Mouse (Mus musculus): ENCODE measurements around the gene Kcna7. TPM values are rescaled to one million over a fixed set of nuclear protein-coding genes. Genes with fewer than 3 reads are reported as not detected.

The Kcna7 gene
- polyA plus RNA-seq, 1 experiment from 2014 or later = not detected

- Histone ChIP-seq H3K36me3 (replicated peaks; ENCODE audit: insufficient read depth, low read length) (no peaks in the 10 kb centered on the region), H3K4me2 (ENCODE audit: low read depth, low read length) (no peak overlapping the region), H3K9me3 (ENCODE audit: low read length) (no peaks in the 10 kb centered on the region), H3K4me1 (ENCODE audit: insufficient read depth) (peaks cover 10% of the 10 kb centered on the region), H3K27ac (ENCODE audit: low read depth) (no peak overlapping the region), H3K27me3 (ENCODE audit: insufficient read depth, low read length) (peaks cover 37% of the 10 kb centered on the region), H3K4me3 (ENCODE audit: low read depth, low read length) (no peak overlapping the region), H3K9ac (replicated peaks) (no peak overlapping the region)
- peak; percentile 79 for DNase-seq
- no peak for ATAC-seq
- peak; percentile 77 for TF ChIP-seq CTCF (IDR thresholded peaks at IDR 0.05; ENCODE audit: low read depth)
- no peak for TF ChIP-seq EP300 (IDR thresholded peaks at IDR 0.05; ENCODE audit: low read depth)
- WGBS (ENCODE audit: insufficient replicate concordance) = 43% methylated on average over 6 of the region's 6 CpGs
Observed at GRCm38 (mm10) chr7:45403532-45404261, 1.8 kb upstream of the Kcna7 start.

GRCm38 (mm10) chr7:45406157-45407156 lies 1.0 kb downstream of the Kcna7 start:
- Histone ChIP-seq H3K4me1 (ENCODE audit: insufficient read depth) (peaks cover 10% of the 10 kb centered on the region), H3K4me3 (ENCODE audit: low read depth, low read length) (peak overlapping the region; percentile 41), H3K36me3 (replicated peaks; ENCODE audit: insufficient read depth, low read length) (no peaks in the 10 kb centered on the region), H3K27me3 (ENCODE audit: insufficient read depth, low read length) (peaks cover 63% of the 10 kb centered on the region), H3K9me3 (ENCODE audit: low read length) (no peaks in the 10 kb centered on the region), H3K27ac (ENCODE audit: low read depth) (no peak overlapping the region), H3K9ac (replicated peaks) (no peak overlapping the region), H3K4me2 (ENCODE audit: low read depth, low read length) (peak overlapping the region; percentile 61)
- no peak for TF ChIP-seq EP300 (IDR thresholded peaks at IDR 0.05; ENCODE audit: low read depth)
- TF ChIP-seq CTCF (IDR thresholded peaks at IDR 0.05; ENCODE audit: low read depth) = no peak
- 3% methylated on average over 104 of the region's 114 CpGs for WGBS (ENCODE audit: insufficient replicate concordance)
- ATAC-seq (no peak), DNase-seq (no peak)

- H3K4me3 ChIP-seq (ENCODE audit: low read depth, low read length) = no peak overlapping the region
- WGBS (ENCODE audit: insufficient replicate concordance) = 77% methylated on average over 10 of the region's 10 CpGs
- no peak overlapping the region for H3K9ac ChIP-seq (replicated peaks)
- H3K36me3 ChIP-seq (replicated peaks; ENCODE audit: insufficient read depth, low read length) = no peaks in the 10 kb centered on the region
- H3K4me1 ChIP-seq (ENCODE audit: insufficient read depth) = peaks cover 10% of the 10 kb centered on the region
- ATAC-seq (no peak), DNase-seq (no peak)
- H3K27ac ChIP-seq (ENCODE audit: low read depth) = no peak overlapping the region
- H3K9me3 ChIP-seq (ENCODE audit: low read length) = no peaks in the 10 kb centered on the region
- peaks cover 75% of the 10 kb centered on the region for H3K27me3 ChIP-seq (ENCODE audit: insufficient read depth, low read length)
- H3K4me2 ChIP-seq (ENCODE audit: low read depth, low read length) = no peak overlapping the region
- TF ChIP-seq EP300 (IDR thresholded peaks at IDR 0.05; ENCODE audit: low read depth) = no peak
- TF ChIP-seq CTCF (IDR thresholded peaks at IDR 0.05; ENCODE audit: low read depth) = no peak
Observed at GRCm38 (mm10) chr7:45407836-45408235, 2.4 kb downstream of the Kcna7 start.

DNA sequence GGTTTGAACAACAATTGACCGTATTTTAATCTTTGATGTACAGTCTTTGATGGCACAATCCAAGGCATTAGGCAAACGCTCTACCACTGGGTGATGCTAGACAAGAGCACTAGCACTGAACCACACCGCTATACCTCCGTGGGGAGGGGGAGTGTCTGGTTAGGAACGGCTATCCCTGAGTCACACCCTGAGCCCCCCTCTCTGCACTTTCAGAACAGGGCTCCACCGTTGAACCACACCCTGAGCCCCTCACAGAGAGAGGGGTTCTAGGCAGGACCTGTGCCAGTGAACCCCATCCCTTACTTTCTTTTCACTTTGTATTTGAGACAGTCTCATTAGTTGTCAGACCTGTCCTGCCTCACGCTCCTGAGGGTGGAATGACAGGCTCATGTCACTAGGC lies 2.9 kb downstream of the Kcna7 start:
- no peak for ATAC-seq
- Histone ChIP-seq H3K4me2 (ENCODE audit: low read depth, low read length) (no peak overlapping the region), H3K27me3 (ENCODE audit: insufficient read depth, low read length) (peaks cover 80% of the 10 kb centered on the region), H3K9ac (replicated peaks) (no peak overlapping the region), H3K4me3 (ENCODE audit: low read depth, low read length) (no peak overlapping the region), H3K36me3 (replicated peaks; ENCODE audit: insufficient read depth, low read length) (no peaks in the 10 kb centered on the region), H3K27ac (ENCODE audit: low read depth) (no peak overlapping the region), H3K4me1 (ENCODE audit: insufficient read depth) (peaks cover 11% of the 10 kb centered on the region), H3K9me3 (ENCODE audit: low read length) (no peaks in the 10 kb centered on the region)
- 64% methylated on average over 7 of the region's 7 CpGs for WGBS (ENCODE audit: insufficient replicate concordance)
- TF ChIP-seq EP300 (IDR thresholded peaks at IDR 0.05; ENCODE audit: low read depth) = no peak
- TF ChIP-seq CTCF (IDR thresholded peaks at IDR 0.05; ENCODE audit: low read depth) = no peak
- DNase-seq = no peak

GRCm38 (mm10) chr7:45408949-45409348 lies 3.5 kb downstream of the Kcna7 start:
- Histone ChIP-seq H3K4me2 (ENCODE audit: low read depth, low read length) (no peak overlapping the region), H3K27me3 (ENCODE audit: insufficient read depth, low read length) (peaks cover 86% of the 10 kb centered on the region), H3K4me3 (ENCODE audit: low read depth, low read length) (no peak overlapping the region), H3K4me1 (ENCODE audit: insufficient read depth) (peaks cover 17% of the 10 kb centered on the region), H3K27ac (ENCODE audit: low read depth) (no peak overlapping the region), H3K9me3 (ENCODE audit: low read length) (no peaks in the 10 kb centered on the region), H3K9ac (replicated peaks) (no peak overlapping the region), H3K36me3 (replicated peaks; ENCODE audit: insufficient read depth, low read length) (no peaks in the 10 kb centered on the region)
- ATAC-seq = no peak
- 78% methylated on average over 17 of the region's 17 CpGs for WGBS (ENCODE audit: insufficient replicate concordance)
- DNase-seq = no peak
- no peak for TF ChIP-seq EP300 (IDR thresholded peaks at IDR 0.05; ENCODE audit: low read depth)
- no peak for TF ChIP-seq CTCF (IDR thresholded peaks at IDR 0.05; ENCODE audit: low read depth)
